Mouse (Mus musculus): Measurements from ENCODE around the gene Cryl1.

The Cryl1 gene

DNA sequence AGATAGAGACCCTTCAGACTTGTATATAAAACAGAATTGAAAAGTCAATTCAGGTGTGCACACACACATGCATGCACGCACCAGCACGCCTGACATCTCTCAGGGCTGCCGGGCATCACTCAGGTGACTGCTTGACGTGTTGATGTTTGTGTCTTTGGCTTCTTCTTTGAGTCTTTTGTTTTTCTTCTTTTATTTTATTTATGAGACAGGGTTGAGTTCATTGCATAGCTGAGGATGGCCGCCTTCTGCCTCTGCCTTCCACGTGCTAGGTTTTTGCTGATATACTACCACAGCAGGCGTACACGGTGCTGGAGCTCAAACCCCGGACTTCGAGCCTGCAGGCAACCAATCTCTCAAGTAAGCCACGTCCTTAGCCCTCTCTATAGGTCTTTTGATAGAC, 163.1 kb downstream of the Cryl1 start:
- in situ Hi-C loops (cut with MseI, MboI) = no loop called here

DNA sequence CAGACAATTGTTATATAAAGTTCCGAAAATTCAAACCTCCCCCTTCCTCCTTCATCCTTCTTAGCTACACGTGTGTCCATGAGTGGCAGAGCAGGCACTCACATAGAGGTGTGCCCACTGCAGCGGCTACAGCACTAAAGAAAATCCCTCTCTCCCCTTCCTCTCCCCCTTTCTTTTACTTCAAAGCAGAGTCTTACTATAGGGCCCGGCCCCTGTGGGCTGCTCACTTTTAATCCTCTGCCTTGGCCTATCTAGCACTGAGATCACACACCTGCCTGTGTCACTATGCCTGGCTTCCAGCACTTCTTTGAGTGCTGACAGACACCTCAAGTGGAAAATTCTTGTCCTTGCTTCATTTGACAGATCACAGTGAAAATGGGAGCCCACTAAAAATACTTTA, 163.6 kb downstream of the Cryl1 start:
- in situ Hi-C loops (cut with MseI, MboI) = no loop called here

DNA sequence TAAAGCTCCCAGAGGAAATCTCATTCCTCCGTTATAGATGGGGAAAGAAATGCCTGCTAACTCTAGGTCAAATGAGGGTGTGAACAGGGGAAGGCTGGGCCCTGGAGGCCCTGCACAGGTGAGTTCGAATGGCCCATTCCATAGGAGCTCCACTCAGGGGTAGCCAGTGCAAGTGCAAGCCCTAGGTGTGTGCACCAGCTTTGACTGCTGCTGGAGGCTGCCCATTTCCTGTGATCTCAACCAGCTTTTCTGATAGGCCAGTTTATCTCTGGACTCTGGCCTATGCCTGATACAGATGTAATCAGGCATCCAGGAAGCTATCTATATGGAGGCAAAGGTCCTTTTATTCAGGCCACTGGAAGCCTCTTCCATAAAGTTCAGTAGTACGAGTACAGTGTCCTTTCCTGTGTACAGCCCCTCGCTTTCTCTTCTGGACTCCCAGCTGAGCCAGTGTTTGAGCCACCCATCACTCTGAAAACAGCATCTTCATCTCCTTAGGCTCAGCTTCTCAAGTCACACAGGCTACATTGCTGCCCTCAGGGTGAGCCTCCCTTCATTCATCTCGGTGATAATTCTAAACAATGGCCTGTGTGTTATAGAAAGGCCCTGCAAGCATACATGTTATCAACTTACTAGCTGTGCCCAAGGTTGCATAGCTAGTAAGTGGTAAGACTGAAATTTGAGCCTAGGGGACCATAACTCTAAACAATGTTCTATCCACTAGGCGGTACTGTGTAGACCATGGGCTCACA, 167.9 kb downstream of the Cryl1 start:
- in situ Hi-C loops (cut with MseI, MboI) = no loop called here

Measured in mouse trophoblast stem cell (cell line).